Mouse (Mus musculus): Measurements from ENCODE around the gene Trim80. TPM values are rescaled to one million over a fixed set of nuclear protein-coding genes. Genes with fewer than 3 reads are reported as not detected.

Gene Trim80
- polyA plus RNA-seq, 1 experiment from 2014 or later = 0.10 TPM

- H3K27me3 ChIP-seq (ENCODE audit: control insufficient read depth, insufficient read depth, low read length) = no peaks in the 10 kb centered on the region
- WGBS = 71% methylated on average over 3 of the region's 3 CpGs
- no peak for DNase-seq (ENCODE audit: low spot score)
- H3K4me2 ChIP-seq (replicated peaks; ENCODE audit: low read depth) = no peak overlapping the region
- no peak overlapping the region for H3K9ac ChIP-seq (ENCODE audit: low read length)
- no peak for ATAC-seq (ENCODE audit: low FRiP score, low TSS enrichment)
- no peaks in the 10 kb centered on the region for H3K9me3 ChIP-seq (ENCODE audit: control insufficient read depth, low read length)
- H3K4me1 ChIP-seq (replicated peaks; ENCODE audit: control insufficient read depth, insufficient read depth) = peaks cover 8% of the 10 kb centered on the region; the same call in 1 of the 2 replicates
- H3K27ac ChIP-seq (replicated peaks) = no peak overlapping the region
- TF ChIP-seq EP300 (optimal IDR thresholded peaks at IDR 0.05) (no peak), CTCF (IDR thresholded peaks at IDR 0.05; ENCODE audit: low read depth) (no peak)
- peaks cover 3% of the 10 kb centered on the region; the same call in 1 of the 2 replicates for H3K36me3 ChIP-seq (ENCODE audit: control insufficient read depth, insufficient read depth, low read length)
- H3K4me3 ChIP-seq (ENCODE audit: low read depth, low read length) = no peak overlapping the region
These were observed 17.3 kb upstream of the Trim80 start for GRCm38 (mm10) chr11:115423091-115423490.

- ATAC-seq (ENCODE audit: low FRiP score, low TSS enrichment) (no peak), DNase-seq (ENCODE audit: low spot score) (no peak)
- Histone ChIP-seq H3K9me3 (ENCODE audit: control insufficient read depth, low read length) (no peaks in the 10 kb centered on the region), H3K27me3 (ENCODE audit: control insufficient read depth, insufficient read depth, low read length) (no peaks in the 10 kb centered on the region), H3K9ac (ENCODE audit: low read length) (no peak overlapping the region), H3K36me3 (ENCODE audit: control insufficient read depth, insufficient read depth, low read length) (peaks cover 5% of the 10 kb centered on the region), H3K4me3 (ENCODE audit: low read depth, low read length) (no peak overlapping the region), H3K4me2 (replicated peaks; ENCODE audit: low read depth) (no peak overlapping the region), H3K4me1 (replicated peaks; ENCODE audit: control insufficient read depth, insufficient read depth) (peaks cover 5% of the 10 kb centered on the region; the same call in 1 of the 2 replicates), H3K27ac (replicated peaks) (no peak overlapping the region)
- WGBS = 90% methylated on average over 7 of the region's 7 CpGs
- no peak for TF ChIP-seq EP300 (optimal IDR thresholded peaks at IDR 0.05)
- TF ChIP-seq CTCF (IDR thresholded peaks at IDR 0.05; ENCODE audit: low read depth) = no peak
These were observed 15.7 kb upstream of the Trim80 start for GRCm38 (mm10) chr11:115424666-115425065.

DNA sequence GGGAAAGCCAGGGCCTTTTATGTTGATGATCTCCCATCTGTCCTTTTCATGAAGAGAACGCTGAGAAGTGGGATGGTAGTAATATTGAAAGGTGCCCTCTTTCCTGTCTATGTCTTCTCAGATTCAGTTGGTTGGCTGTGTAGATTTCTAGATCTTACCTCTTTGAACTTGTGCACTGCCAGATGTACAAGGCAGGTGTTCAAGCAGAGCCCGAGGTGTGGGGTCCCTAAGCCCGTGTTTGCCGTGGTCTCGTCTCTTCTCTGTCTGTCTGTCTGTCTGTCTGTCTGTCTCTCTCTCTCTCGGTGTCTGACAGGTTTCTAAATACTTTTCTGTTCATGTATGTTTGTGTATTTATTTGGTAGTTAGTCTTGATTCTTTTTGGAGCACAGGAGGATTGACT, 14.7 kb upstream of the Trim80 start:
- Histone ChIP-seq H3K27me3 (ENCODE audit: control insufficient read depth, insufficient read depth, low read length) (no peaks in the 10 kb centered on the region), H3K27ac (replicated peaks) (no peak overlapping the region), H3K4me1 (replicated peaks; ENCODE audit: control insufficient read depth, insufficient read depth) (peaks cover 5% of the 10 kb centered on the region; the same call in 1 of the 2 replicates), H3K36me3 (ENCODE audit: control insufficient read depth, insufficient read depth, low read length) (peaks cover 14% of the 10 kb centered on the region), H3K9ac (ENCODE audit: low read length) (no peak overlapping the region), H3K4me2 (replicated peaks; ENCODE audit: low read depth) (no peak overlapping the region), H3K9me3 (ENCODE audit: control insufficient read depth, low read length) (no peaks in the 10 kb centered on the region), H3K4me3 (ENCODE audit: low read depth, low read length) (no peak overlapping the region)
- WGBS = 87% methylated on average over 6 of the region's 6 CpGs
- TF ChIP-seq EP300 (optimal IDR thresholded peaks at IDR 0.05) (no peak), CTCF (IDR thresholded peaks at IDR 0.05; ENCODE audit: low read depth) (no peak)
- no peak for DNase-seq (ENCODE audit: low spot score)
- ATAC-seq (ENCODE audit: low FRiP score, low TSS enrichment) = no peak

DNA sequence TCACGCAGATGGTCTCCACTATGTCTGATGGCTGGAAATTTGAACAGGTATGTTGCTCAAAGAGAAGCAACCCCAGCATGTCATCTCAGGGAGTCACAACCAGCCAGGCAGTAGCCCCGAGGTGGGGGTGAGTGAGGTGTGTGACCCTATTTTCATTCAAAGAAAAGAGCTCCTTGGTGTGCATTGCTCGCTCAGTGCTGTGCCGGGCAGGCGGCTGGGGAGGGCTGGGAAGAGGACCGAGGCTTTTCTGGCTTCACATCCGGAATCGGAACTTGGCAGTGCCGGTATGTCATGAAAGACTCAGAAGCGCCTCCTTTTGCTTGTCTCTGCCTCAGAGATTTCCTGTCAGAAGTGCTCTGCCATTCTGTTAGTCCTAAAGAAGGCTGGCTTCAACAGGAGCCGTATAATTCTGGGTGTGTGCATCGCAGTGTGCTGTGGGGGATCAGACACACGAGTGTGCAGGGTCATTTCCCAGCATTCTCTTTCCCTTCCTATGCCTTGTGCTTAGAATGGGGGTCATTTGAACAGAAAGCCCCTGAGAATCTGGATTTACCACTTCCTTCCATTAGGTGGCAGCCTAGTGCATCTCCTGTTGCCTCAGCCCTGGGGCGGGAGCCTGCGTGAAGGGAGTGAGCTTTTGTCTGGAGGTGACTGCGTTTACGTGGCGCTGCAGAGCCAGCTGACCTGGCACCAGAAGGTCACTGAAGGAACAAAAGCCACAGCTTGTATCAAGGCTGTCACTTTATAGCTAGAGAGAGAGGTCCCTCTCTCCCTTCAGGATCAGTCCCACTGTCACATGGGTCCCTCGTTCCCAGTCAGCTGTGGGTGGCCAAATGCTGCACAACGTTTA, 12.6 kb upstream of the Trim80 start:
- Histone ChIP-seq H3K4me2 (replicated peaks; ENCODE audit: low read depth) (no peak overlapping the region), H3K4me1 (replicated peaks; ENCODE audit: control insufficient read depth, insufficient read depth) (no peaks in the 10 kb centered on the region), H3K27me3 (ENCODE audit: control insufficient read depth, insufficient read depth, low read length) (no peaks in the 10 kb centered on the region), H3K9me3 (ENCODE audit: control insufficient read depth, low read length) (no peaks in the 10 kb centered on the region), H3K36me3 (ENCODE audit: control insufficient read depth, insufficient read depth, low read length) (peaks cover 17% of the 10 kb centered on the region), H3K27ac (replicated peaks) (0 out of 2 replicates have a peak overlapping the region, but pooled peaks have one; percentile 40), H3K4me3 (ENCODE audit: low read depth, low read length) (no peak overlapping the region), H3K9ac (ENCODE audit: low read length) (no peak overlapping the region)
- 35% methylated on average over 20 of the region's 20 CpGs for WGBS
- TF ChIP-seq CTCF (IDR thresholded peaks at IDR 0.05; ENCODE audit: low read depth) (peak; percentile 89), EP300 (optimal IDR thresholded peaks at IDR 0.05) (no peak)
- peak; percentile 62 for ATAC-seq (ENCODE audit: low FRiP score, low TSS enrichment)
- DNase-seq (ENCODE audit: low spot score) = peak; percentile 78

GRCm38 (mm10) chr11:115429307-115429706, 11.0 kb upstream of the Trim80 start:
- no peaks in the 10 kb centered on the region for H3K9me3 ChIP-seq (ENCODE audit: control insufficient read depth, low read length)

DNA sequence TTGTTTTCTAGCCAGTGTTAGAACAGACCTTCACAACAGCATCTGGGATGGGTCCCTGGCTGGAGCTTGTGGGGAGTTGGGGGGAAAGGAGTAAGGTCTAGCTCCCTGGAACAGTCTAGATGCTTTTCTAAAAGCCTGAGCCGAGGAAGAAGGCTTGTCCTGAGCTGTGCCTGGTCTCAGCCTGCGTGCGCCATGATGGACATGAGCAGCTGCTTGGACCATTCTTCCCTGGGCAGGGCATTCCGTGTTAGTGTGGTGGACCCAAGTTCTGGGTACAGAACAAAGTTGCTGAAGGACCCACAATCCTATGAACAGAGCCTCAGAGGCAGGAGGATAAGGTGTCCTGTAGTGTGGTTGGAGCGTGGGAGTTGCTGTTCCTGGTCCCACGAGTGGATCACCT, 9.8 kb upstream of the Trim80 start:
- no peak for TF ChIP-seq EP300 (optimal IDR thresholded peaks at IDR 0.05)
- TF ChIP-seq CTCF (IDR thresholded peaks at IDR 0.05; ENCODE audit: low read depth) = no peak
- H3K4me2 ChIP-seq (replicated peaks; ENCODE audit: low read depth) = no peak overlapping the region
- no peaks in the 10 kb centered on the region for H3K9me3 ChIP-seq (ENCODE audit: control insufficient read depth, low read length)
- H3K4me1 ChIP-seq (replicated peaks; ENCODE audit: control insufficient read depth, insufficient read depth) = 0 out of 2 replicates have a peak, but pooled peaks cover 3% of the 10 kb centered on the region
- 90% methylated on average over 6 of the region's 6 CpGs for WGBS
- no peak overlapping the region for H3K27ac ChIP-seq (replicated peaks)
- DNase-seq (ENCODE audit: low spot score) (no peak), ATAC-seq (ENCODE audit: low FRiP score, low TSS enrichment) (no peak)
- H3K9ac ChIP-seq (ENCODE audit: low read length) = no peak overlapping the region
- no peak overlapping the region for H3K4me3 ChIP-seq (ENCODE audit: low read depth, low read length)
- H3K36me3 ChIP-seq (ENCODE audit: control insufficient read depth, insufficient read depth, low read length) = peaks cover 14% of the 10 kb centered on the region
- no peaks in the 10 kb centered on the region for H3K27me3 ChIP-seq (ENCODE audit: control insufficient read depth, insufficient read depth, low read length)

More at GRCm38 (mm10) chr11:115429307-115429706, 11.0 kb upstream of the Trim80 start:
- TF ChIP-seq EP300 (optimal IDR thresholded peaks at IDR 0.05) (no peak), CTCF (IDR thresholded peaks at IDR 0.05; ENCODE audit: low read depth) (no peak)
- H3K27ac ChIP-seq (replicated peaks) = no peak overlapping the region
- H3K4me3 ChIP-seq (ENCODE audit: low read depth, low read length) = no peak overlapping the region
- peaks cover 17% of the 10 kb centered on the region for H3K36me3 ChIP-seq (ENCODE audit: control insufficient read depth, insufficient read depth, low read length)
- 81% methylated on average over 7 of the region's 7 CpGs for WGBS
- no peak for ATAC-seq (ENCODE audit: low FRiP score, low TSS enrichment)
- H3K9ac ChIP-seq (ENCODE audit: low read length) = no peak overlapping the region
- H3K4me1 ChIP-seq (replicated peaks; ENCODE audit: control insufficient read depth, insufficient read depth) = no peaks in the 10 kb centered on the region
- no peak for DNase-seq (ENCODE audit: low spot score)
- no peak overlapping the region for H3K4me2 ChIP-seq (replicated peaks; ENCODE audit: low read depth)
- no peaks in the 10 kb centered on the region for H3K27me3 ChIP-seq (ENCODE audit: control insufficient read depth, insufficient read depth, low read length)
